Comparison of ENCODE assay signal across 9 mouse cellular contexts in genomic region chr14:111249347-111249946, GRCm38 (mm10).
DNase-seq lines count a peak whose midpoint lies in the region; ATAC-seq lines count a peak whose summit lies in the region.
"Had no signal": no experiment of that assay in that cellular context is flagged by ENCODE, and none has a peak within 500 bp of the region (broad histone marks: within the 10 kb centered on the region; RNA-seq: fewer than 3 reads in every experiment).

No protein-coding gene starts in this region.

- H3K4me1 ChIP-seq in hindbrain, embryonic 11.5 days (replicated peaks; ENCODE audit: control insufficient read depth, insufficient read depth, low read length), result no peaks in the 10 kb centered on the region
- 0 out of 2 replicates have a peak, but pooled peaks cover 6% of the 10 kb centered on the region for H3K4me1 ChIP-seq in hindbrain, embryonic 10.5 days (replicated peaks)
- no peaks in the 10 kb centered on the region for H3K4me1 ChIP-seq in neural tube, embryonic 14.5 days (ENCODE audit: control insufficient read depth, insufficient read depth, low read length)
- H3K4me1 ChIP-seq in liver, embryonic 12.5 days, result no peaks in the 10 kb centered on the region

- no peaks in the 10 kb centered on the region for H3K36me3 ChIP-seq in hindbrain, embryonic 11.5 days (ENCODE audit: control insufficient read depth, insufficient read depth, low read length)
- H3K36me3 ChIP-seq in hindbrain, embryonic 10.5 days, result no peaks in the 10 kb centered on the region
- H3K36me3 ChIP-seq in neural tube, embryonic 14.5 days (ENCODE audit: control insufficient read depth, insufficient read depth, low read length), result no peaks in the 10 kb centered on the region
- H3K36me3 ChIP-seq in liver, embryonic 12.5 days, result no peaks in the 10 kb centered on the region

- H3K4me3 ChIP-seq in hindbrain, embryonic 11.5 days (ENCODE audit: low read depth, low read length), result no peak overlapping the region
- no peak overlapping the region for H3K4me3 ChIP-seq in hindbrain, embryonic 10.5 days
- no peak overlapping the region for H3K4me3 ChIP-seq in neural tube, embryonic 14.5 days (ENCODE audit: low read depth, low read length)
- no peak overlapping the region for H3K4me3 ChIP-seq in liver, embryonic 12.5 days

- 63% methylated on average over 9 of the region's 9 CpGs for WGBS in hindbrain, embryonic 11.5 days
- WGBS in hindbrain, embryonic 10.5 days, result 76% methylated on average over 9 of the region's 9 CpGs
- WGBS in neural tube, embryonic 14.5 days, result 28% methylated on average over 9 of the region's 9 CpGs
- 68% methylated on average over 9 of the region's 9 CpGs for WGBS in liver, embryonic 12.5 days (ENCODE audit: insufficient replicate concordance)

- H3K9ac ChIP-seq in hindbrain, embryonic 11.5 days (ENCODE audit: low read depth, low read length), result no peak overlapping the region
- H3K9ac ChIP-seq in neural tube, embryonic 14.5 days (replicated peaks; ENCODE audit: low read depth, low read length), result no peak overlapping the region; the same call in 1 of the 2 replicates
- H3K9ac ChIP-seq in liver, embryonic 12.5 days, result no peak overlapping the region

- no peaks in the 10 kb centered on the region for H3K27me3 ChIP-seq in hindbrain, embryonic 11.5 days (ENCODE audit: control insufficient read depth, insufficient read depth, low read length)
- H3K27me3 ChIP-seq in hindbrain, embryonic 10.5 days (ENCODE audit: insufficient read depth, poor library complexity, severe bottlenecking), result no peaks in the 10 kb centered on the region
- no peaks in the 10 kb centered on the region for H3K27me3 ChIP-seq in neural tube, embryonic 14.5 days (ENCODE audit: control insufficient read depth, insufficient read depth, low read length)
- H3K27me3 ChIP-seq in liver, embryonic 12.5 days (replicated peaks), result no peaks in the 10 kb centered on the region

- H3K4me2 ChIP-seq in hindbrain, embryonic 11.5 days (replicated peaks; ENCODE audit: low read depth, low read length), result no peak overlapping the region
- H3K4me2 ChIP-seq in neural tube, embryonic 14.5 days (ENCODE audit: low read depth, low read length), result peak overlapping the region; percentile 32
- no peak overlapping the region for H3K4me2 ChIP-seq in liver, embryonic 12.5 days

- H3K9me3 ChIP-seq in hindbrain, embryonic 11.5 days (ENCODE audit: control insufficient read depth, low read length), result no peaks in the 10 kb centered on the region
- no peaks in the 10 kb centered on the region for H3K9me3 ChIP-seq in hindbrain, embryonic 10.5 days
- H3K9me3 ChIP-seq in neural tube, embryonic 14.5 days (ENCODE audit: control insufficient read depth, low read length), result no peaks in the 10 kb centered on the region
- H3K9me3 ChIP-seq in liver, embryonic 12.5 days (replicated peaks), result no peaks in the 10 kb centered on the region

- ATAC-seq in hindbrain, embryonic 11.5 days (ENCODE audit: low FRiP score), result peak; percentile 59
- ATAC-seq in neural tube, embryonic 14.5 days (ENCODE audit: low read depth), result peak; percentile 94
- no peak for ATAC-seq in liver, embryonic 12.5 days

- no peak overlapping the region for H3K27ac ChIP-seq in hindbrain, embryonic 11.5 days (ENCODE audit: low read depth, low read length)
- no peak overlapping the region for H3K27ac ChIP-seq in hindbrain, embryonic 10.5 days
- H3K27ac ChIP-seq in neural tube, embryonic 14.5 days (ENCODE audit: low read depth, low read length), result no peak overlapping the region; the same call in 1 of the 2 replicates
- no peak overlapping the region for H3K27ac ChIP-seq in liver, embryonic 12.5 days
- H3K27ac ChIP-seq: kidney, postnatal 0 days had no signal

- peak; percentile 34 for DNase-seq in hindbrain, embryonic 11.5 days (ENCODE audit: low spot score)
- no peak for DNase-seq in hindbrain, embryonic 10.5 days (ENCODE audit: low spot score)
- DNase-seq in adrenal gland, postnatal 10 days, result peak; percentile 51
- peak; percentile 49 to 58 for DNase-seq in frontal cortex, postnatal 14 days (ENCODE audit: low spot score in 2 of 2)
- DNase-seq in layer of hippocampus, postnatal 25 days (ENCODE audit: extremely low spot score in 1 of 2, low spot score in 1 of 2), result peak; percentile 28 to 59
- no peak for DNase-seq in kidney, adult 11 months

Comparison
In these comparisons a context has a peak if more than half of its experiments do, and no peak if none do; other contexts are left out.
1. DNase-seq: peak in hindbrain, embryonic 11.5 days (single experiment), adrenal gland, postnatal 10 days (single experiment), frontal cortex, postnatal 14 days (2 of 2) and layer of hippocampus, postnatal 25 days (2 of 2); none in hindbrain, embryonic 10.5 days (single experiment) and kidney, adult 11 months (single experiment).